Mouse (Mus musculus) myocyte (in vitro differentiated cells): ENCODE measurements around the gene Mgat2. TPM values are rescaled to one million over a fixed set of nuclear protein-coding genes. Genes with fewer than 3 reads are reported as not detected.
A peak's percentile ranks its signal among the peaks of the same experiment; 100 is the strongest.

ENCODE experiments used
- H3K27me3 ChIP-seq: one replicate; pipeline ENCODE4 v1.6.1; 2011; ENCODE audit not compliant: control insufficient read depth, insufficient read depth, insufficient read length
- H3K36me3 ChIP-seq: one replicate; pipeline ENCODE4 v1.6.1; 2011; ENCODE audit not compliant: control insufficient read depth, insufficient read depth
- H3K4me2 ChIP-seq: one replicate; pipeline ENCODE4 v1.6.1; 2011; ENCODE audit warnings: low read depth, control low read depth
- H3K4me3 ChIP-seq: one replicate; pipeline ENCODE4 v1.5.1; 2011; ENCODE audit warnings: mild to moderate bottlenecking, control low read depth, moderate library complexity
- H3K79me2 ChIP-seq: one replicate; pipeline ENCODE4 v1.6.1; 2011; ENCODE audit not compliant: control insufficient read depth, insufficient read depth
- H3ac ChIP-seq: one replicate; pipeline ENCODE4 v1.6.1; 2011; ENCODE audit not compliant: control insufficient read depth, insufficient read length
- CEBPB ChIP-seq: IDR thresholded peaks from 2 replicates; pipeline ENCODE4 v1.6.1; 2011; ENCODE audit warnings: mild to moderate bottlenecking, moderate library complexity; ENCODE audit not compliant: poor library complexity, insufficient read depth, severe bottlenecking
- E2F4 ChIP-seq: IDR thresholded peaks from one replicate; pipeline ENCODE4 v1.6.1; 2011; ENCODE audit warnings: mild to moderate bottlenecking, control low read depth, moderate library complexity; ENCODE audit not compliant: insufficient read depth
- MAX ChIP-seq: IDR thresholded peaks from one replicate; pipeline ENCODE4 v1.6.1; 2011; ENCODE audit warnings: low read depth, mild to moderate bottlenecking, control low read depth
- MYOD1 ChIP-seq, 3 experiments: IDR thresholded peaks; one replicate each; pipeline ENCODE4 v1.6.1; 2011; ENCODE audit warnings: control low read depth in 2 of 3, low read depth in 2 of 3, mild to moderate bottlenecking in 2 of 3, moderate library complexity in 1 of 3; ENCODE audit not compliant: insufficient read length in 2 of 3, control insufficient read depth in 1 of 3
- MYOG ChIP-seq, 3 experiments: IDR thresholded peaks; one replicate each; pipeline ENCODE4 v1.6.1; 2011; ENCODE audit warnings: control low read depth in 2 of 3, low read depth in 2 of 3, mild to moderate bottlenecking in 2 of 3; ENCODE audit not compliant: insufficient read length in 2 of 3, control insufficient read depth in 1 of 3, insufficient read depth in 1 of 3
- POLR2A ChIP-seq: IDR thresholded peaks from one replicate; pipeline ENCODE4 v1.6.1; 2011; ENCODE audit warnings: low read depth, mild to moderate bottlenecking, control low read depth, moderate library complexity; ENCODE audit not compliant: insufficient read length
- POLR2AphosphoS2 ChIP-seq: IDR thresholded peaks from one replicate; pipeline ENCODE4 v1.6.1; 2011; ENCODE audit warnings: low read depth, control low read depth; ENCODE audit not compliant: insufficient read length
- REST ChIP-seq: IDR thresholded peaks from one replicate; pipeline ENCODE4 v1.6.1; 2011; ENCODE audit warnings: mild to moderate bottlenecking, control low read depth, moderate library complexity; ENCODE audit not compliant: insufficient read depth, insufficient read length
- SRF ChIP-seq: IDR thresholded peaks from one replicate; pipeline ENCODE4 v1.6.1; 2011; ENCODE audit warnings: low read depth; ENCODE audit not compliant: control insufficient read depth, insufficient read length
- TCF12 ChIP-seq: IDR thresholded peaks from one replicate; pipeline ENCODE4 v1.6.1; 2011; ENCODE audit warnings: mild to moderate bottlenecking, control low read depth; ENCODE audit not compliant: poor library complexity, insufficient read depth, severe bottlenecking
- TCF3 ChIP-seq: IDR thresholded peaks from one replicate; pipeline ENCODE4 v1.6.1; 2011; ENCODE audit warnings: low read depth, control low read depth; ENCODE audit not compliant: insufficient read length
- USF1 ChIP-seq: IDR thresholded peaks from one replicate; pipeline ENCODE4 v1.6.1; 2011; ENCODE audit warnings: low read depth, mild to moderate bottlenecking, control low read depth, moderate library complexity
- polyA plus RNA-seq: library from polyadenylated mRNA; unstranded; fragments of >200 nt; fragmentation: generic; extraction: Trizol; gene quantifications from one replicate; pipeline ENCODE4 v1.2.1, GENCODE M21; 2012; ENCODE audit warnings: missing spikeins

Gene Mgat2
- polyA plus RNA-seq, 1 experiment = 20.7 TPM

- Histone ChIP-seq H3K4me3 (peak overlapping the region; percentile 85), H3ac (peak overlapping the region; percentile 72), H3K36me3 (peaks cover 8% of the 10 kb centered on the region), H3K4me2 (peak overlapping the region; percentile 91), H3K79me2 (peaks cover 43% of the 10 kb centered on the region), H3K27me3 (no peaks in the 10 kb centered on the region)
- TF ChIP-seq SRF (no peak), MYOG (IDR thresholded peaks at IDR 0.05; ENCODE audit: control insufficient read depth in 1 of 3, insufficient read depth in 1 of 3, insufficient read length in 2 of 3, low read depth in 2 of 3) (peak in 1 of 3 experiments; percentile 47), TCF12 (no peak), CEBPB (no peak), TCF3 (no peak), POLR2AphosphoS2 (no peak), MAX (no peak), MYOD1 (IDR thresholded peaks at IDR 0.05; ENCODE audit: control insufficient read depth in 1 of 3, insufficient read length in 2 of 3, low read depth in 2 of 3) (peak in 1 of 3 experiments; percentile 68), E2F4 (no peak), REST (no peak), POLR2A (peak; percentile 45), USF1 (no peak)
Measured at GRCm38 (mm10) chr12:69197378-69198163, 13.6 kb downstream of the Mgat2 start.

- Histone ChIP-seq H3K36me3 (peaks cover 8% of the 10 kb centered on the region), H3K27me3 (no peaks in the 10 kb centered on the region), H3K4me2 (peak within 1 kb of the TSS; percentile 91), H3K4me3 (peak within 1 kb of the TSS; percentile 85), H3K79me2 (peaks cover 43% of the 10 kb centered on the region), H3ac (peak within 1 kb of the TSS; percentile 72)
- no peak for TF ChIP-seq TCF12
- TF ChIP-seq POLR2A = peak; percentile 0
- no peak for TF ChIP-seq MYOD1 (IDR thresholded peaks at IDR 0.05; ENCODE audit: control insufficient read depth in 1 of 3, insufficient read length in 2 of 3, low read depth in 2 of 3)
Measured at GRCm38 (mm10) chr12:69198164-69198535, 14.2 kb downstream of the Mgat2 start, which contains the start of gene Dnaaf2. Dnaaf2 (minus strand) TSS chr12:69198429.

- Histone ChIP-seq H3K36me3 (peaks cover 8% of the 10 kb centered on the region), H3K27me3 (no peaks in the 10 kb centered on the region), H3K79me2 (peaks cover 36% of the 10 kb centered on the region), H3K4me2 (peak overlapping the region; percentile 91), H3ac (no peak overlapping the region), H3K4me3 (no peak overlapping the region)
- no peak for TF ChIP-seq USF1
- no peak for TF ChIP-seq POLR2A
- no peak for TF ChIP-seq TCF12
- no peak for TF ChIP-seq MYOG (IDR thresholded peaks at IDR 0.05; ENCODE audit: control insufficient read depth in 1 of 3, insufficient read depth in 1 of 3, insufficient read length in 2 of 3, low read depth in 2 of 3)
- no peak for TF ChIP-seq MAX
- TF ChIP-seq REST = no peak
- no peak for TF ChIP-seq E2F4
- TF ChIP-seq CEBPB = no peak
- no peak for TF ChIP-seq TCF3
- TF ChIP-seq SRF = no peak
- no peak for TF ChIP-seq POLR2AphosphoS2
- TF ChIP-seq MYOD1 (IDR thresholded peaks at IDR 0.05; ENCODE audit: control insufficient read depth in 1 of 3, insufficient read length in 2 of 3, low read depth in 2 of 3) = no peak
Measured at GRCm38 (mm10) chr12:69198985-69199384, 15.0 kb downstream of the Mgat2 start.

GRCm38 (mm10) chr12:69204052-69204833, 20.3 kb downstream of the Mgat2 start, which contains the start of gene Gm49384:
Gm49384 (minus strand) TSS chr12:69204267.
- H3K27me3 ChIP-seq = no peaks in the 10 kb centered on the region
- no peak within 1 kb of the TSS for H3ac ChIP-seq
- peaks cover 8% of the 10 kb centered on the region for H3K36me3 ChIP-seq
- no peak within 1 kb of the TSS for H3K4me2 ChIP-seq
- TF ChIP-seq POLR2AphosphoS2 = peak; percentile 17
- TF ChIP-seq MAX = no peak
- no peak for TF ChIP-seq REST
- no peak for TF ChIP-seq SRF
- no peak for TF ChIP-seq USF1
- H3K79me2 ChIP-seq = no peaks in the 10 kb centered on the region
- no peak within 1 kb of the TSS for H3K4me3 ChIP-seq

- no peak overlapping the region for H3ac ChIP-seq
- H3K4me3 ChIP-seq = no peak overlapping the region
- TF ChIP-seq E2F4 (no peak), SRF (no peak), TCF3 (no peak), TCF12 (no peak), USF1 (no peak), MYOG (IDR thresholded peaks at IDR 0.05; ENCODE audit: control insufficient read depth in 1 of 3, insufficient read depth in 1 of 3, insufficient read length in 2 of 3, low read depth in 2 of 3) (no peak), POLR2AphosphoS2 (no peak), CEBPB (no peak), POLR2A (no peak), MYOD1 (IDR thresholded peaks at IDR 0.05; ENCODE audit: control insufficient read depth in 1 of 3, insufficient read length in 2 of 3, low read depth in 2 of 3) (no peak), MAX (no peak), REST (no peak)
- H3K36me3 ChIP-seq = no peaks in the 10 kb centered on the region
- no peaks in the 10 kb centered on the region for H3K79me2 ChIP-seq
- H3K4me2 ChIP-seq = no peak overlapping the region
- H3K27me3 ChIP-seq = no peaks in the 10 kb centered on the region
Measured at GRCm38 (mm10) chr12:69207396-69207795, 23.4 kb downstream of the Mgat2 start.
